Mouse (Mus musculus): ENCODE measurements around the gene Gm14569.

DNA sequence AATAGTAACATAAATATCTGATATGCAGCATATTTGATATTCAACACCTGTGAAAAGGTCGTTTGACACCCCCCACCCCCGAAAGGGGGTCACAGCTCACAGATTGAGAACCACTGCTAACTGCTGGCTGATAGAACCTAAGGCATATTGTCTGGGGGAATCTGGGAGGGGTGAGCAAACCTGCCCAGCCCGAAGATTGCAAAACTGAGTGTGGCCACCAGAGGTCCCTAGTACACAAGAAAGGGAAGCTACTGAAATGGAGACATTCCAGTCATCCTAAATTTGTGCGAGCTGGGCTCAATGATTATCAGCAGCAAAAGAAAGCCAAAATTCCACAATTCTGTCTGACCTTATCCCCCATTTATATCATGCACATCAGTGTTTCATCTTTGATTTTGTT, 42.9 kb upstream of the Gm14569 start:
- TF ChIP-seq USF1 (IDR thresholded peaks at IDR 0.05; ENCODE audit: low read depth) (no peak), CTCF (IDR thresholded peaks at IDR 0.05; ENCODE audit: control insufficient read depth, insufficient read depth, insufficient read length) (no peak), MAX (IDR thresholded peaks at IDR 0.05) (no peak), MYOD1 (IDR thresholded peaks at IDR 0.05; ENCODE audit: control insufficient read depth, insufficient read length, low read depth) (no peak), MYOG (IDR thresholded peaks at IDR 0.05; ENCODE audit: control insufficient read depth, extremely low read depth, insufficient read length) (no peak)

Data from C2C12 (cell line).